Mouse (Mus musculus): ENCODE results near the gene Fbxo34. TPM values are rescaled to one million over a fixed set of nuclear protein-coding genes. Genes with fewer than 3 reads are reported as not detected.
"Not testable (repeated sequence)": the region's sequence is repeated elsewhere in the genome, so short reads cannot be mapped to it uniquely, and the experiment has no call there.

Gene Fbxo34
- total RNA-seq, 1 experiment from 2014 or later, result 19.0 TPM

DNA sequence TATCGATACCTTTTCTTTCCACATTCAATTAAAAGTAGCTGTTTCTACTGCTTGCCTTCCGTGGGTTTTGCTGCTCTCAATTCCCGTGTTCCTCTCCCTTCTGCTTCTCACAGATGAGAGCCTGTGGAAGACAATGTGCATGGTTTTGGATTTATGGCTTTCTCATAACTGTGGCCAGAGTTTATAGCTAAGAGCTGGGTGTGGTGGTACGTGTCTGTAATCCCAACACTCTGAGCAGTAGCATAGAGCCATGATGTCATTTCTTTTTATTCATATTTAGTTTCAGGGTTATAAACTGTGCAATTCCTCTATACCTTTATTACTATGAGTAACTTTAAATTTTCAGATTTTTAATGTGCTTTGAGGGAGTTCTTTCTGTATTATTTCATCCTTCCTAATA is 60.0 kb downstream of the Fbxo34 start:
- ATAC-seq (ENCODE audit: extremely low read depth, insufficient number of reproducible peaks, low FRiP score, poor library complexity, severe bottlenecking), result no peak

DNA sequence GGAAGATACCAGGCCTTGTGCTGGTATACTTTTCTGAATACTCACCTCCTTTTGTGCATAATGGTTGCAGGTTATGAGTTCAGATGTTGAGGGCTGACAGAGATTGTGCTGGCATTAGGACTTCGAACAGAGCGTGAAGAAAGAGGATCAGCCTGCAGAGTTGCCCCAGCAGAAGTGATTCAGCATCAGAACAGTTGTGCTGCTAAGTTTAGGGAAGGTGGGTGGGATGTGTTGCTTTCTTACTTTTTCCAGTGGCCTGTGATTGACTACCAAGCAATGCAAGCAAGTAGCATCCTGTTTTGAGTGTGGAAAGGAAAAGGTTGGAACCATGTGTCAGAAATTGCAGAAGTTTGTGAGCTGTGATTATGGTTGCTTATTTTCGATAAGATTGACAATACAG is 63.4 kb downstream of the Fbxo34 start:
- no peak for ATAC-seq (ENCODE audit: extremely low read depth, insufficient number of reproducible peaks, low FRiP score, poor library complexity, severe bottlenecking)

DNA sequence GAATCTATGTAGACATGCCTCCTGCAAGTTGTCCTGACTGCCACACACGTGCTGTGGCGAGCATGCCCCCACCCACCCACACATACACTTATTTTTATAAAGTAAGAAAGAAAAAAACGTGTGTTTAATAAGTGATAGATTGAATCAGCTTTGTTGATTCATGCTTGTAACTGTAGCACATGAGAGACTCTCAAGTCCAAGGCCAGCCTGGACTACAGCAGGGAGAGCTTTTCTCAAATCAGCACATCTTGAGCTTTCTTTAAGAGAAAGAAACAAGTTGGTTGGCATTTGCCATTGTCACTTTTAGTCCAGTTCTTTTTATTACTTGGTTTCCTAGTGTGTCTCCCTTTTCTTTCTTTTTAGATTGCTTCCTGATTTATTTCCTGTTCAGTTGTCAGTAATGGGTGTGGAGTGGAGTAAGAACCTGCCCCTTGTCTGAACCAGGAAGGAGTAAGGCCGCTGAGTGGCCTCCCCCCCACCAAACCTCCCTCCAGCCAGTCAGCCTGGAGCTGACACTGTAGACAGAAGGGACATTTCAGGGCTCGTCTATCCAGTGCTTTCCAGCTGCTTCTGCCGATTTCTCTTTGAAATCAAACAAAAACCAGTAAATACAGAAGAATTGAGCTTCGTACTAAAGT is 64.7 kb downstream of the Fbxo34 start:
- ATAC-seq (ENCODE audit: extremely low read depth, insufficient number of reproducible peaks, low FRiP score, poor library complexity, severe bottlenecking), result no peak

DNA sequence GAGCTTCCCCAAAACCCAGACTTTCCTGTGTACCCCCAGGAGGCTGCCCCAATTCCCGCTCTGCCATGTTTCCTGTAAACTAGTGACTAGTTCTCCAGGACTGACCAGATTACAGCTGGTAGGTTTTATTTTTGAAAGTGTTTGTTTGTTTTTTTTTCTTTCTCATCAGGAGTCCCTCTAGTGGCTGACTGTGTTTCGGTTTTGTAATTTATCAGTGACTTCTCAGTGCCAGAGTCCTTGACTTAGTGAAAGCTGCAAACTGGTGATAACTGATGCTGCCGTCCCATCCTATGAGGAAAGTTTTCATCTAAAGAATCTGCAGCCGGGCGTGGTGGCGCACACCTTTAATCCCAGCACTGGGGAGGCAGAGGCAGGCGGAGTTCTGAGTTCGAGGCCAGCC is 65.4 kb downstream of the Fbxo34 start:
- no peak for ATAC-seq (ENCODE audit: extremely low read depth, insufficient number of reproducible peaks, low FRiP score, poor library complexity, severe bottlenecking)

GRCm38 (mm10) chr14:47516755-47517154 is 66.5 kb downstream of the Fbxo34 start:
- no peak for ATAC-seq (ENCODE audit: extremely low read depth, insufficient number of reproducible peaks, low FRiP score, poor library complexity, severe bottlenecking)

- peak; percentile 55; the same call in 1 of the 2 replicates for ATAC-seq (ENCODE audit: extremely low read depth, insufficient number of reproducible peaks, low FRiP score, poor library complexity, severe bottlenecking)
Measured at GRCm38 (mm10) chr14:47518619-47519018, 68.4 kb downstream of the Fbxo34 start.

GRCm38 (mm10) chr14:47520751-47521449 is 70.7 kb downstream of the Fbxo34 start:
- ATAC-seq (ENCODE audit: extremely low read depth, insufficient number of reproducible peaks, low FRiP score, poor library complexity, severe bottlenecking), result no peak

- no peak for ATAC-seq (ENCODE audit: extremely low read depth, insufficient number of reproducible peaks, low FRiP score, poor library complexity, severe bottlenecking)
Measured at GRCm38 (mm10) chr14:47521609-47522008, 71.4 kb downstream of the Fbxo34 start.

DNA sequence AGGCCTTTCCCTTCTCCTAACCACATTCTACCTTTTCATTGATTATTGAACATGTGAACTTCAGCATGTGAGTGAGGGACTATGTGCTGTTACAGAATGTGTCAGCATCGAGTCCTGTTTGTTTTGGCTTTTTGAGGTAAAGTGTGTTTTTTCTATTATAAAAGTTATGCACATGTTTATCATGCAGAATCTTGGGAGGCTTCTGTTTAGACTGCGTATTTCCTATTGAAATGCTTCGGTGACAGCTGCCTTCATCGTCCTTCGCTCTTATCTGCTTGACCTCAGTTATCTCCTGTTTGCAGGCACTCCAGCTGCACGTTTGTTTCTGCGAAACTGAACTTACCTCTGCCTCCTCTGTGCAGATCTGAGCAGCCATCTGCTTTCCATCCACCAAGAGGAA is 72.1 kb downstream of the Fbxo34 start:
- ATAC-seq (ENCODE audit: extremely low read depth, insufficient number of reproducible peaks, low FRiP score, poor library complexity, severe bottlenecking), result no peak

DNA sequence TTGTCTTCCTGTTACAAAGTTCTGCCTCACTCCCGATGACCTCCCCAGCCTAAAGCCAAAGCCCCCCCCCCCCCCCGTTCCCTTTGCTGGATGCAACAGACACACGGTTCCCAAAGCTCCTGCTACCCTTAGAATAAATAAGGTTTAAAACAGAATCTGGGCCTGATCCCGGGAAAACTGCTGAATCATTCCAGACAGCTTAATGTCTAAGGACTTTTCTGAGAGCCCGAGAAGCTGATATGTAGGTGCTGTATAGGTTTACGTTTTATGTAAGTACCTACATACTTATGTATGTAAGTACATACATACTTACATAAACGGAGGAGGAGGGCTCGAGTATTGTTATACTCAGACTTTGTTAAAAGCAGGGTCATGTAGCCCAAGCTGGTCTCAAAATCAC is 75.2 kb downstream of the Fbxo34 start:
- no peak for ATAC-seq (ENCODE audit: extremely low read depth, insufficient number of reproducible peaks, low FRiP score, poor library complexity, severe bottlenecking)

GRCm38 (mm10) chr14:47525861-47526260 is 75.6 kb downstream of the Fbxo34 start:
- no peak for ATAC-seq (ENCODE audit: extremely low read depth, insufficient number of reproducible peaks, low FRiP score, poor library complexity, severe bottlenecking)

DNA sequence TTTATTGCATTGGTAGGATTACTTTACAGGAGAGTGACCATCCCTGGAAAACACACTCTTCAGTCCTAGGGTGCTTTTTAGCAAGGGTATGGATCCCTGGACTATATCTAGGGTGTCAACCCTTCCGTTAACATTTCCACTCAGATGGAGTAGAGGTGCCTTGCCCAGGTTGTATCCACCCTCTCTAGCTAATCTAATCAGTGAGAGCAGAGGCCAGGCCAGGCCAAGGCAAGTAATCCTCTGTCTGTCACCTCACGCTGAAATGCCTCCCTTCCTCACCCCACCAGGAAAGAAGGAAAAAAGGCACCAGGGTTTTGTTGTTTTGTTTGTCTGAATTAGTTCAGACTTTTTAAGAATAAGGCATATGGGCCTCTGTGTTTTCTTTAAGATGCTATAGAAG is 77.6 kb downstream of the Fbxo34 start:
- no peak for ATAC-seq (ENCODE audit: extremely low read depth, insufficient number of reproducible peaks, low FRiP score, poor library complexity, severe bottlenecking)

DNA sequence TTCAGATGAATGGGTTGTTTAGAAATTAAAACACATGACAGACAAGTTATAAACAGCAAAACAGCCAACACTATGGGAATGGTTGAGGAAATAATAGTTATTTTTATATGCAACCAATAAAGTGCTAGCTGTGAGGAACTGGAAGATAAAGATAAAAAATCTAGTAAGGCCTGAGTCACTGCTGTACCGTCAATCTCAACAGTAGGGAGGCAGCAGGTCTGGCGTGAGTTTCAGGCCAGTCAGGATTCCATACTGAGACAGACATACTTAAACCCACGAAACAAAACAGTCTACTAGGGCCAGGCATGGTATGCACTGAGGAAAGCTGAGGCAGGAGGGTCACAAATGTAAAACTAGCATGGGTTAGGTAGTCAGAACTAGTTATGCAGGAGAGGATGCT is 78.1 kb downstream of the Fbxo34 start:
- ATAC-seq (ENCODE audit: extremely low read depth, insufficient number of reproducible peaks, low FRiP score, poor library complexity, severe bottlenecking), result no peak

- 0 out of 2 replicates have a peak, but pooled peaks have one; percentile 45 for ATAC-seq (ENCODE audit: extremely low read depth, insufficient number of reproducible peaks, low FRiP score, poor library complexity, severe bottlenecking)
Measured at GRCm38 (mm10) chr14:47529019-47529418, 78.8 kb downstream of the Fbxo34 start.

- ATAC-seq (ENCODE audit: extremely low read depth, insufficient number of reproducible peaks, low FRiP score, poor library complexity, severe bottlenecking), result not testable (repeated sequence)
Measured at GRCm38 (mm10) chr14:47529592-47529991, 79.4 kb downstream of the Fbxo34 start.

DNA sequence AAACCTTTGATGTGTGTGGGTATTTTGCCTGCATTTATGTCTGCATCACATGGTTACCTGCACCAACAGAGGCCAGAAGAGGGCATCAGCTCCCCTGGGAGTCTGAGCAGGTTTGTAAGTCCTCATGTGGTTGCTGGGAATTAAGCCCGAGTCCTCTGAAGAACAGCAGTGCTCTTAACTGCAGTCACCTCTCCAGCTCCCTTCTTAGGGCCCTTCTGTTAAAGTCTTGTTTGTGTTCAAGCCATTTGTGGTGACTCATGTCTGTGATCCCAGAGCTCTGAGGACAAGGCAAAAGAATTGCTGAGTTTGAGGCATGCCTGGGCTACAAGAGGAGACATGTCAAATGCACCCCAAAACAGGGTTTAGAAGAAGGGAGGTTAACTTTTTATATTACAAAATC is 82.3 kb downstream of the Fbxo34 start:
- no peak for ATAC-seq (ENCODE audit: extremely low read depth, insufficient number of reproducible peaks, low FRiP score, poor library complexity, severe bottlenecking)

DNA sequence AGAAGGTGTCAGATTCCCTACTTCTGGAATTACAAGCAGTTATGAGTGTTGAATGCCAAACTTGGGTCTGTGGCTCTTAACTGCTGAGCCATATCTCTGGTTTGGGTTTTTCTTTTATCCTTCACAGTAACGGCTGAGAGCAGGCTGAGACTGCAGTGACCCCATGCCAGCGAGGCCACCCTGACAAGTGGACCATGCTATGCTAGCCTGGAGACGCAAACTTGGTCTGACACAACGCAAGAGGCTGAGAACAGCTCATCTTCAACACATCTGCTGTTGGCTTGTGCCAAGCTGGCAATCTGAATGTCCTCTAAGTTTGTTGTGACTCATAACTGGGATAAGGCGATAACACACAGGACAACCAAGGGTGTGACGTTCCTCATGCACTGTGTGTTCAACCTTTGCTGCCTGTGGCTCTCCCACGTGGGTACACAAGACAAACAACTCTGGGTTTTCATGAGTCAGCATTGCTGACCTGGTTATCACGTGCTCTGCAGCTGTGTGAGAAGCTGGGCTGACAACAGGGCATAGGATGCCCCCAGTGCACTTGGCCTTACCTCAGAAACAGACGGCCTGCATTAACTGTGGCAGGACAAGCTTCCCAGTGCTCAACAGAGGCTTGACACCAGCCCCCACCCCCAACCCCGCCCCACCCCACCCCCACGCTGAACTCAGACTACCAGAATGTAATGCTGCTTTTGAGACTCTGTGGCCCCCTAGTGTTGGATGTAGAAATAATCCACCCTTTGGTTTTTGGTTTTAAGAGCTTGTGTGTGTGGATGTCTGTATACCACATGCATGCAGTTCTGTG is 83.3 kb downstream of the Fbxo34 start:
- ATAC-seq (ENCODE audit: extremely low read depth, insufficient number of reproducible peaks, low FRiP score, poor library complexity, severe bottlenecking), result peak; percentile 16; the same call in 1 of the 2 replicates

GRCm38 (mm10) chr14:47534176-47534525 is 83.9 kb downstream of the Fbxo34 start:
- ATAC-seq (ENCODE audit: extremely low read depth, insufficient number of reproducible peaks, low FRiP score, poor library complexity, severe bottlenecking), result no peak

GRCm38 (mm10) chr14:47535096-47535495 is 84.9 kb downstream of the Fbxo34 start:
- ATAC-seq (ENCODE audit: extremely low read depth, insufficient number of reproducible peaks, low FRiP score, poor library complexity, severe bottlenecking), result no peak

Data from neutrophil, adult 5-6 weeks (primary cell).